Mouse (Mus musculus): ENCODE results near the gene Klhl30.

- TF ChIP-seq CTCF (conservative IDR thresholded peaks at IDR 0.05; ENCODE audit: insufficient read depth, insufficient read length, low read depth, low read length) (no peak), POLR2A (IDR thresholded peaks at IDR 0.05; ENCODE audit: low read depth, low read length) (no peak)
Measured at GRCm38 (mm10) chr1:91405406-91406169, 54.8 kb downstream of the Klhl30 start.
